Mouse (Mus musculus): ENCODE data around the gene Ccdc58. TPM values are rescaled to one million over a fixed set of nuclear protein-coding genes. Genes with fewer than 3 reads are reported as not detected.
"Not testable (repeated sequence)": the region's sequence is repeated elsewhere in the genome, so short reads cannot be mapped to it uniquely, and the experiment has no call there.

Ccdc58 gene
- polyA plus RNA-seq, 1 experiment from 2014 or later: 49.8 TPM

DNA sequence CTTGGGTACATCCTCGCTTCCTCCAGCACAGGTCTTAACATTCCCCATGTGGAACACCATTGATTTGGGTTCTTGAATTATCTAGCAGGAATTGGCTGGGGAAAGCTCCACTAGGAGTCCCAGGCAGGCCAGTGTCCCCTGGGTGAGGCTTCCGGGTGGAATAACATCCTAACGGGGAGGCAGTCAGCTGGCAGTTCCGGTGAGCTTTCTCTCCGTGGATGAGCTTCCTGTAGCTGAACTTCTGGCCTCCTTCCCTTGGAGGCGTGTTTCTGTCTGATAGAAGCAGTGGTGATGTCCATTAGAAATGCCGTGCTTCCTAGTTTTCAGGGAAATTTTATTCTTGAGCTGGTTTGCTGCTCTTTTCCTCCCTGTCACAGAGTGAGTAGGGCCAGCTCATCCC is 17.6 kb downstream of the Ccdc58 start:
- Histone ChIP-seq H3K4me2 (replicated peaks; ENCODE audit: low read depth) (no peak overlapping the region), H3K4me3 (ENCODE audit: low read depth, low read length) (no peak overlapping the region), H3K36me3 (ENCODE audit: control insufficient read depth, insufficient read depth, low read length) (no peaks in the 10 kb centered on the region), H3K27ac (replicated peaks) (no peak overlapping the region), H3K27me3 (ENCODE audit: control insufficient read depth, insufficient read depth, low read length) (no peaks in the 10 kb centered on the region), H3K4me1 (replicated peaks; ENCODE audit: control insufficient read depth, insufficient read depth) (peaks cover 4% of the 10 kb centered on the region; the same call in 1 of the 2 replicates), H3K9me3 (ENCODE audit: control insufficient read depth, low read length) (no peaks in the 10 kb centered on the region), H3K9ac (ENCODE audit: low read length) (no peak overlapping the region)
- no peak for TF ChIP-seq CTCF (IDR thresholded peaks at IDR 0.05; ENCODE audit: low read depth)
- TF ChIP-seq EP300 (optimal IDR thresholded peaks at IDR 0.05): no peak
- 84% methylated on average over 7 of the region's 7 CpGs for WGBS
- ATAC-seq (ENCODE audit: low FRiP score, low TSS enrichment) (no peak), DNase-seq (ENCODE audit: low spot score) (no peak)

DNA sequence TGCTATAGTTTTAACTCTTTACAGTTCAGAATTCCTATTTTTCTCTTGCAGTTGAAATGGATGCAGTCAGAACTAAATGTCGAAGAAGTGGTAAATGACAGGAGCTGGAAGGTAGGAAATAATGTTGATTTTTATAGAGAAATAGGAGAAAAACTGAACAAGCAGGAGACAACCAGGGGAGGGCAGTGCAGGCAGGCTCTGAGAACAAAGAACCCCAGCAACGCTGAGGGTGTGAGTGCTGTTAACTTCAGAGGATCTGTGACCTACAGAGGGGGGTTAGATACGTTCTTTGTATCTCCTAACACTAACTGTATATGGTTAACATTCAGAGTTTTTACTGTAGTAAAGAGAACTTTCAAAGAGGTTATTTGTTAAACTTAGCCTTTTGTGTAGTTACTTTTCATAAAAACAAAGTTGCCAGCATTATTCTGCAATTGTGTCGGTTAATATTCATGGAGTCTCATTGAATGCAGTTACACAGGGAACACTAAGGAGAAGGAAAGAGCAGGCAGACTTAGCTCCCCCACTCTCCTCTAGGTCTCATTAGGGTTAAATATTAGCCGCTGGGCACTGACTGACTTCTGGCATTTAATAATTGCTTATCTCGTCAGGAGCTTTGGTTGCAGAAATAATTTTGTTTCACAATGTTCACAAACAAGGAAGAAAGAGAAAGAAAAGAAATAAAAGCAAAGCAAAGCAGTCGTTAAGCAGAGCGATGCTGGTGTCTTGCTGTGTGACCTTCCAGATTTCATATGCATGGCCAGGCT is 18.5 kb downstream of the Ccdc58 start:
- DNase-seq (ENCODE audit: low spot score): peak; percentile 39
- H3K27me3 ChIP-seq (ENCODE audit: control insufficient read depth, insufficient read depth, low read length): no peaks in the 10 kb centered on the region
- TF ChIP-seq EP300 (optimal IDR thresholded peaks at IDR 0.05) (no peak), CTCF (IDR thresholded peaks at IDR 0.05; ENCODE audit: low read depth) (peak; percentile 62)
- WGBS: 64% methylated on average over 8 of the region's 8 CpGs
- H3K9me3 ChIP-seq (ENCODE audit: control insufficient read depth, low read length): no peaks in the 10 kb centered on the region
- no peak for ATAC-seq (ENCODE audit: low FRiP score, low TSS enrichment)
- no peaks in the 10 kb centered on the region for H3K36me3 ChIP-seq (ENCODE audit: control insufficient read depth, insufficient read depth, low read length)
- no peak overlapping the region for H3K4me2 ChIP-seq (replicated peaks; ENCODE audit: low read depth)
- H3K4me3 ChIP-seq (ENCODE audit: low read depth, low read length): no peak overlapping the region
- H3K9ac ChIP-seq (ENCODE audit: low read length): no peak overlapping the region
- 0 out of 2 replicates have a peak overlapping the region, but pooled peaks have one; percentile 30 for H3K27ac ChIP-seq (replicated peaks)
- peaks cover 4% of the 10 kb centered on the region; the same call in 1 of the 2 replicates for H3K4me1 ChIP-seq (replicated peaks; ENCODE audit: control insufficient read depth, insufficient read depth)

DNA sequence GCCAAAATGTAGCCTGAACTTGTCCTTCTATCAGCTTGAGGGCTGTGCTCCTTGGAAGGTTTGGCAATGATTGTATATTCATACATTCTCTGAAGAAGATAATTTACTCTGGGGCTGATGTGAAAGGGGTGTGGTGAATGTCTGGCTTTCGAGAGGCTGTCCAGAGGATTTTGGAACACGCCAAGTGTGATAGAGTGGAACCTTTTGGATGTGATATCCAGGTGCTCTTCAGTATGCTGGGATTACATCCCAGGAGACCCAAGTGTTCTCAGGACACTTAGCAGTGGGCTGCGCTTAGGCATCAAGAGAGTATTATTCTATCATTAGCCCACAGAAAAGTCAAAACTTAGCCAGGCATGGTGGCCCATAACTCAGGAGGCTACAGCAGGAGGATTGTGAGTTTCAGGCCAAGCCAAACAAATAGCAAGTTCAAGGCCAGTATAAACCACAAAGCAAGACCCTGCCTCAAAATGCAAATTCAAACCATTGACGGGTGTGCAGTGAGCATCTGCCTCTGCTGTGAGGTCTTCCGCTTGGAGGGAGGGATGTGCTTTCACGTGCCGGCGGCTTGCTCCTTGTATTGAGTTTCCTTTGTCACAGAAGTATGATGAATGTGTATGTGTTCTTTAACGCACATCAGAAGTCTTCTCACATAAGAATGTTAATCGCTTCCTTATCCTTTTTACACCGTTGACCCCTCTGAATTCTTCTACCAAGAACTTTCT is 19.5 kb downstream of the Ccdc58 start:
- Histone ChIP-seq H3K27ac (replicated peaks) (0 out of 2 replicates have a peak overlapping the region, but pooled peaks have one; percentile 30), H3K4me1 (replicated peaks; ENCODE audit: control insufficient read depth, insufficient read depth) (peaks cover 4% of the 10 kb centered on the region; the same call in 1 of the 2 replicates), H3K4me3 (ENCODE audit: low read depth, low read length) (no peak overlapping the region), H3K9me3 (ENCODE audit: control insufficient read depth, low read length) (no peaks in the 10 kb centered on the region), H3K27me3 (ENCODE audit: control insufficient read depth, insufficient read depth, low read length) (no peaks in the 10 kb centered on the region), H3K4me2 (replicated peaks; ENCODE audit: low read depth) (no peak overlapping the region), H3K9ac (ENCODE audit: low read length) (no peak overlapping the region), H3K36me3 (ENCODE audit: control insufficient read depth, insufficient read depth, low read length) (no peaks in the 10 kb centered on the region)
- ATAC-seq (ENCODE audit: low FRiP score, low TSS enrichment): no peak
- TF ChIP-seq EP300 (optimal IDR thresholded peaks at IDR 0.05) (no peak), CTCF (IDR thresholded peaks at IDR 0.05; ENCODE audit: low read depth) (no peak)
- no peak for DNase-seq (ENCODE audit: low spot score)
- WGBS: 77% methylated on average over 11 of the region's 11 CpGs

DNA sequence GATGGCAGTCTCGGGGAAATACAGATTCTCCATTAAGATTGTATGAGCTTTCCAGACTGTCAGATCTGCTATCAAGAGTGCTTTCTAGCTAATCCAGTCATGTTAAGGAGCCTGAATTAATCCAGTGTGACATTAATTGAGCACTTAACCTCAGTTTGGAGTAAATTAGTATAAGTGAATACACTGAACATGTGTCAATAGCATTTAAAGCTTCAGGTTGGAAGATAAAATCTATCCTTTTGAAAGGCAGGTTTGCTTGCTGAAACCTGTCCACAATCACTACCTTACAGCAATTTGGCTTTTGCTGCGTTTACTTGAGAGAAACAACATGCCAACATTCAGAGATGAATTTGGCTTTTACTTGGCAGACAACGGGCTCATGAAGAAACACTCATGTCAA is 22.6 kb downstream of the Ccdc58 start:
- Histone ChIP-seq H3K4me2 (replicated peaks; ENCODE audit: low read depth) (no peak overlapping the region), H3K27ac (replicated peaks) (no peak overlapping the region), H3K9me3 (ENCODE audit: control insufficient read depth, low read length) (no peaks in the 10 kb centered on the region), H3K4me1 (replicated peaks; ENCODE audit: control insufficient read depth, insufficient read depth) (peaks cover 4% of the 10 kb centered on the region; the same call in 1 of the 2 replicates), H3K36me3 (ENCODE audit: control insufficient read depth, insufficient read depth, low read length) (no peaks in the 10 kb centered on the region), H3K9ac (ENCODE audit: low read length) (no peak overlapping the region), H3K4me3 (ENCODE audit: low read depth, low read length) (no peak overlapping the region), H3K27me3 (ENCODE audit: control insufficient read depth, insufficient read depth, low read length) (no peaks in the 10 kb centered on the region)
- no peak for ATAC-seq (ENCODE audit: low FRiP score, low TSS enrichment)
- no peak for DNase-seq (ENCODE audit: low spot score)
- TF ChIP-seq CTCF (IDR thresholded peaks at IDR 0.05; ENCODE audit: low read depth): no peak
- no peak for TF ChIP-seq EP300 (optimal IDR thresholded peaks at IDR 0.05)
- WGBS: 56% methylated on average over 3 of the region's 3 CpGs

DNA sequence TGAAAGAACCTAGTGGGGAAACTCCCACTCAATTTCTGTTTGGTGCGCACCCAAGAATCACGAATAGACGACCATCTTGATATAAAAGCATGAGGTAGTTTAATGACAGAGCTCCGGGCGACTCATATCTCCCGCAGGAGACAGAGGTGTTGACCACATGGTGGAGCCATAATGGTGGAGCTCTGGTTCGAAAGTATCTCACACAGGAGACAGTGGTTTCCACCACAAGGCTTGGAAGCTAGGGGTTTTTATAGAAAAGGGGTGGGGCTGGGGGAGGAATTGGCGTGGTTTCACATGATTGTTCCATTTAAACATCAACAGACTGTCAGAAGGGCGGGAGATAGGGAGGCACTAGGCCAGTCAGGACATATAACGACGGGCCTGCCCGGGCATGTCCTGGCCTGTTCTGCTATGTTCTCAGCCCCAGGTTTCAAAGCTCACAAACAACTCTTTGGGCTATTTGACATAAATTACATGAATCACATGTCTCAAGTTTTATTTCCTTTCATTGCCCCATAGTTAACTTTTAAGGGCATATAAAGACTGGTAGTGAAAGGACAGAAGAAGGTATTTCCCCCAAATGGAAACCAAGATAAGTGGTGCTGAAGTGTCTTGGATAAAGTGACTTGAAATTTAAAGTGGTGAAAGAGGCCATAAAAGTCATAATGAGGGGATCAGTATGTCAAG is 26.5 kb downstream of the Ccdc58 start:
- H3K27ac ChIP-seq (replicated peaks): not testable (repeated sequence)
- WGBS: 87% methylated on average over 12 of the region's 12 CpGs

More for the DNA sequence above, 26.5 kb downstream of the Ccdc58 start:
- H3K36me3 ChIP-seq (ENCODE audit: control insufficient read depth, insufficient read depth, low read length); H3K9ac ChIP-seq (ENCODE audit: low read length); H3K9me3 ChIP-seq (ENCODE audit: control insufficient read depth, low read length); DNase-seq (ENCODE audit: low spot score); ATAC-seq (ENCODE audit: low FRiP score, low TSS enrichment); H3K4me1 ChIP-seq (replicated peaks; ENCODE audit: control insufficient read depth, insufficient read depth); H3K27me3 ChIP-seq (ENCODE audit: control insufficient read depth, insufficient read depth, low read length); H3K4me2 ChIP-seq (replicated peaks; ENCODE audit: low read depth); H3K4me3 ChIP-seq (ENCODE audit: low read depth, low read length): not testable (repeated sequence)

All from stomach, postnatal 0 days (tissue).